Mouse (Mus musculus): ENCODE measurements around the gene Hoxa3.
A peak's percentile ranks its signal among the peaks of the same experiment; 100 is the strongest.

Gene Hoxa3

DNA sequence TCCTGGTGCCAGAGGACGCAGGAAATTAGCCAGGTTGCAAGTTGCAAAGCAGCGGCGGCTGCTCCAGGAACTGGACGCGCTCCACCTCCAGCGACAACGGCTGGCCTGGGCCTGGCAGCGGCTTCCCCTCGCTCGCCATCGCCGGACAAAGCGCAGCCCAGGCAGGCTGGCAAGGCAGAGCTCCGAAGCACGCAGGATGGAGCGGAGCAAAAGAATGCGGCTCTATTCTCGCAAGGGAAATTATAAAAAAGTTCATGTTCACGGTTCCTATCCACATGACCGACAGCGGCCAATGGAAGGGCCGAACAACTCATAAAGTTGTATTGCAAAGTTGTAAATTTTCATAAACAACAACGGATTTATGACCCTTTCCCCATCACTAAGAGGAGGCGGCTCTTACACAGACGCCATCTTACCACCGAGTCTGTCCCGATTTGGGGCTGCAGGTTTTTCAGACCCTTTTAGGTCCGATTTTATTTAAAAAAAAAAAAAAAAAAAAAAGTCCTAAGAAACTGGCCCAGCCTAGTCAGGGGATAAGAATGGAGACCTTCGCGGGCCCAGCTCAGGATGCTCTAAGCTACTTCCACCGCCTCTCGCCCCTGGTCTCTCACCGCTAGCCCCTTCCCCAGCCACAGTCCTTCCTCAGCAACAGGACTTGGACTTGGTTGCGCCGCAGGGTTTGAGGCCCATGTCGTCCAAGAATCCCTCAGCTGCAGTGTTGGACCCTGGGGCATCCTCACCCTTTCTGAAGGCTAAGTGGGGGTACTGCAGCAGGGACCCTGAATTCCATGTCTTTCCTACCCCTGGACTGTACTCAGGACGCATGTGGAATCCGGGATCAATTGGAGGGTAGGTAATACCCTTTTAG is at the start of gene Hoxa3, which contains the start of gene Gm28308:
Hoxa3 (minus strand) TSS at position 218 of the 868 bp plus-strand sequence.
Gm28308 (minus strand) TSS at position 221 of the 868 bp plus-strand sequence.
- DNase-seq (ENCODE audit: low spot score in 2 of 2), result no peak

DNA sequence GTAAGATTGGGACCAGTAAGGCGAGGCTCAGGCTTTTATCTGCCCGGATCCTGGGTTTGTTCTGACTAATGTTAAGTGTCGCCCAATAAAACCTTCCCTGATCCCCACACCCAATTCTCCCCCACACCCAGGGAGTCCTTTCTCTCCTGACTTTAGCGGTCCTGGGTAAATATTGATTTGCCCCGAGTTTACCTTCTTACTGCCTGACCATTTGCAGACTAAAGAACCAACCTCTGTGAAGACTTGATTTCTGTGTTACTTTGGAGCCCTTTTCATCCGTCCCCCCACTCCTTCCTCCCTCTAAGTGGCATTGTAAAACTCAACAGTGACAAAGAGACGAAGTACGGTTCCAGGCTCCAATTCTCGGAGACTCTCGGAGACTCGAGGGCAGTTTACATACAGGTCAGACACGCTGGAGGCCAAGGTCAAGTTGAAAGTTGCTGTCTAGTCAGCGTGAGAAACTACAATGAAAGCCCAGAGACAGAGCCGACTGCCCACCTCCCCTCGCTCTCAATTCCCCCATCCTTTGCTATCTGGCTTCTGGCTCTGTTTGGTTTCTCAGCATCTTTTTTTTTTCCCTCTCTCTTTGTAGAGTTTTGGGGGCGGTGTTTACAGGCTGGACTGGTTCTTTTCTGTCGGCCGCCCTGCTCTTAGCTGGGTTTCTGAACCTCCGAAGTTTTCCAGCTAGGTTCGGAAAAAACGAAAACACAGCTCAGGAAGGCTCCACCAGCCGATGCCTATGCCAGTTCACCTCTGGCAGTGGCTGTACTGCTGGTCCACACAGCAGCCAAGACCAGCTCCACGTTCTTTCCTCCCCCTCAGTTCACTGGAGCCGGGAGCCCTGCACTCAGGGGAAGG is 49.6 kb upstream of the Hoxa3 start:
- no peak for DNase-seq (ENCODE audit: low spot score in 2 of 2)

DNA sequence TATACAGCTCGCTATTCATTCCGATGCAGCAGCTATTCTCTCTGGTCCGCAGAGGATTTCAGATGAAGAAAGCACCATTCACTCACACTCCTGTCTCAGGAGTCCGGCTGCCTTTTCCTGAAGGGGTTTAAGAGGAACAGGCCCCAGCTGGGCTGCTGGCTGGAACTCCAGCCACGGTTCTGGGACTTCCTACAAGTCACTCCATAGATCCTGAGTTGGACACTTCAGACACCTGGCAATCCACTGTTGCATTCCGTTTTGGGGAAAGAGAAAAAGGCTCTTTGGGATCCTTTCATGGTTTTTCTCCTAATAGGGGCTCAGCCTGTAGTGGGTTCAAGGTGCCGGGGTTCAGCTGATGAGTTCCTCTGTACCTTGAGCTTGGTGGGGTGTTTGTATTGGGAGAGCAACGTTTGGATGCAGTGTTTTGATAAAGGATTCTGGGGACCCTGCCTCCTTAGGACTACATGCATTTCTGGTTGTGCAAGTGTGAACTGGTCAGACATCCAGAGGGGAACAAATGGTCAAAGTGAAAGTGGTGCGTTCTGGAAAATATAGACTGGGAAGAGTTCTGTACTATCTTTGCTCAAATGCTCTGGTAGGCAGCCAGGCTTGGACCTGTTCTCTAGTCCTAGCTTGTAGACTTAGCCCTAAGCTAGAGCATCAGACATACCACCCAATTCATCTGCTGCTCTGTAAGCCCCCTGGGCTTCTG is 48.8 kb upstream of the Hoxa3 start:
- DNase-seq (ENCODE audit: low spot score in 2 of 2), result no peak

DNA sequence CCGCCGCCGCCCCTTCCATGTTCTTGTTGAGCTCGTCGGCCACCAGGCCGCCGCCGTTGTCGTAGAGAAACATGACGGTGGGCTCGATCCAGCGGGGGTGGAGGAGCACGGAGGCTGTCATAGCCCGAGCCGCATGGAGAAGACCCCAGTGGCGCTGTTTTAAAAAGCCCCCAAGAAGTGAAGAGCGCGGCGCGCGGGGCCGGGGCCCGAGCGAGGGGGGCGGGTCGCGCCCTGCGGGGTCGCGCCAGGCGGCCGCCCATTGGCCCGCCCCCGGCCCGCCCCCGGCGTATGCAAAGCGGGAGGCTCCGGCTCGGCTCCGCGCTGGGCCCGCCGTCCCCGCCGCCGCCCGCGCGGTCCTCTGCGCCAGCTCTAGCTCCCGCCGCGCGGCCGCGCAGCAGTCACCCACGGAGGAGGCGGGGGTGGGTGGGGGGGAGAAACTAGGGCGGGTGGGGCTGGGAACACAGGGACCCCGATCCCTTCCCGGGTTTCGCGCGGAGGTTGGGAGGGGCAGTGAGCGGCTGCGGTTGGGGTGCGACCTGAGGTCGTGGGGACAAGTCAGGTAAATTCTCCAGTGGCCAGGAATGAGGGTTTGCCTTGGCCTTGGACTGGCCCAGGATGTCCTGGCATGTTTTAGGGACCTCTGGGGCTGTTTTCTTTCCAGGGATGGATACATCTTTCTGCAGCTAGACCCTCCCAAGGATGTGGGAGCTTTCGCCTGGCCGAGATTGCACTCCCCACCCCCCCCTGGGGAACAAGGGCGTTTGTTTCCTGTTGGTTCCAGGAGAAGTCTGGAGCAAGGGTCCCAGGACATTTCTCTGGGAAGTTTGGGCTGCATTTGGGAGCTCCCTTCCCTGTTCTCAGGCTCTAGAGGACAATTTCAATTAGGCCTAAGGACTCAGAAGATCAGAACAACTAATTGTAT is 47.8 kb upstream of the Hoxa3 start, which contains the start of gene Hoxa13:
Hoxa13 (minus strand) TSS at position 227 of the 922 bp plus-strand sequence.
- no peak for DNase-seq (ENCODE audit: low spot score in 2 of 2)

DNA sequence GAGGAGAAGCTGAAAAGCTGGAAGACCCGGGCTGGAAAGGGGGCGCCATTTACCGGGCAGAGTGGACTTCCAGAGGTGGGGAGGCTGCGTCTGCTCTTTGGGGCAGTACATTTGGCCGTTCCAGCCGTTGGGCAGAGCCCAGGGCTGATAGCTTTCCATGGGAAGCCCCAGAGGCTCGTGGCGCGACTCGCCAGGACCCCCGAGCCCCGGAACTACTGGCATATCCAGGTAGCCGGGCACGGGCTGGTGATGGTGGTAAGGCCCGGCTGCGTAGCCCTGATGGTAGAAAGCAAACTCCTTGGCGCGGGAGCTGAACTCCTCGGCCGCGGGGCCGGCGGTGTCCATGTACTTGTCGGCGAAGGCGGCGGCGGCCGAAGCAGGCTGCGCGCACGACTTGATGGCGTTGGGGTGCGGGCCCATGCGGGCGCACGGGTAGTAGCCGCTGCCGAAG is 46.7 kb upstream of the Hoxa3 start:
- DNase-seq (ENCODE audit: low spot score in 2 of 2), result no peak

DNA sequence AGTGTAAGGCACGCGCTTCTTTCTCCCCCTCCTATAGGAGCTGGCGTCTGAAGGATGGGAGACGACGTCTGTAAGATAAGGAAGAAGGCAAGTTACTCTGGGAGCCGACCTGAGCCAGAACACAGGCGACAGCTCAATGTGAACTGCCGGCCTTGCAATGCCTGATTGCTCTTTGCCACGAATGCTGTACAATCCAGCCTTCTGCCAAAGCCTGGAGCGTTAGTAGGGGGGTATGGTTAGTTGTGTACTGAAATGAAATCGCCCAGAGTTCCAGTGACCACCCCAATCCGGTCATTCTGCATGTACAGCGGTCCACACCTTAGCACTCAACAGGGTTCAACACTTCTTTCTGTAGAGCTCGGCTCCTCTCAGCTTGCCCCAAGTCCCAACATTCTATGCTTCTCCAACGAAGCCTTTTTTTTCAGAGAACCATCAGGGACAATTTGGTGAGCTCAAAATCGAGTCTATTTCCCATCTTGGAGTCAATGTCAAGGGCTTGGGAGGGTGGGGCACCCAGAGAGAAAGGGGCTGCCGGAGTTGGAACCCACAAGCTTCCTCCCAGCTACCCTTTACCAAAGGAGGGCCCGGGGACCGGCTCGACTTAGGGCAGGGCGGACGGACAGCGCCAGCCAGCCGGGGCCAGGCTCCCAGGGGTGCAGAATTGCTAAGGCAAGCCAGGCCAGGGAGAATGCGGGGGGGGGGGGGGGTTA is 46.1 kb upstream of the Hoxa3 start:
- no peak for DNase-seq (ENCODE audit: low spot score in 2 of 2)

DNA sequence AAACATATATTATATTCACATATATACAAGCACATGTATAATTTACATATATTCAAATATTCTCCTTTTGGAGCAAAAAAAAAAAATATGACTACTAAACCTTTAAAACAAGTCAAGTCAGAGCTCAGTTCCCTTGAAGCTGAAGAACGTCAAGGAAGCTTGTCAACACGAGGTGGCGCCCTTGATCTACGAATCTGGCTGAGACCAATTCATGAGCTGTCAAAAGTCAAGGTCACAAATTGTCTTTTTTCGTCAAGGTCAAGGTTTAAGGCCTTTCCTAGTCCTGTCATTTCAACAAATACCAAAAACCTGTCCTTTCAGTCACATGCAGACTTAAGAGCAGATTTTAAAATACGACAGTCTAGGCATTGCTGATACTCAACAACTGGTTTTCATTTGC is 43.8 kb upstream of the Hoxa3 start:
- DNase-seq (ENCODE audit: low spot score in 2 of 2), result peak in 1 of 2 experiments; percentile 57

DNA sequence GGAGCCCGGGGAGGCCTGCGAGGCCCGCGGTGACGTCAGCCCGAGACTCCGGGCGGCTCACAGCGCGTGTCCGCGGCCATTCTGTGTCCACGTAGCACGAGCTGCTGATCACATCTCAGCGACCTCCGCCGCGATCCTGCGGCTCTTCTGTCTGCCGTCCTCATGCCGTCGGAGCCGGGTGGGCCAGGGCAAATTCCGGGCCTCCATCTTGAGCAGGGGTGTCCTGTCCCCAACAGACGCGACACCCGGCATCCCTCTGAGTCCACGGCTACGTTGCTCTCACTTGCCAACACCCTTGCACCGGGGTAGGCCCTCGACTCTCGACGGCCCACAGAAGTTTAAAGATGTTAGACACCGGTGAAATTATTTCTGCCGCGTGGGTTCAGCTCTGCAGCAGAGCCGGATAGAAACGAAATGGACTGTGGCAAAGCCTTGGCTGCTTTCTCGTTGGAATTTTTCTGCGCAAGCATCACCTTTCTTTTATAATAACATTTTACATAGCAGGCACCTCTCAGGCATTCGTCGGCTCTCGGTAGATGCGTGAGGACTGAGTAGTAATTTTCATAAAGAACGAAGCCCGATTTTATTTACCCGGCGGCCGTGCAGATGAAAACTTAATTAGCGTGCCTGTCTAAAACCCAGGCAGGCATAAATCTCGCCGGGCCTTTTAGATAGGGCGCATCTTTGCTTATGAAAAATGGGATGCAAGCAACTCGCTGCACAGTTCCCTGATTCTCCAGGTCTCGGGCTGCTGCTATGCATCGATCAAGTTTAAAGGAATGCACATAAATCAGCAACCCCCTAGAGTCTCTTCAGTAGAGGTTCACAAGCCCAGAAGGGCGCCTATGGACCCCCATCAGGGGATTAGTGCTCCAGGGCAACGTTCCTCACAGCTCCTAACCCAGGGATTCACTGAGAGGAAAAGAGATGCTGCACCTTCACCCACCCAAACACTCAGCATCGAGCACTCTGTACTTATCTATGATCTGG is 40.7 kb upstream of the Hoxa3 start:
- DNase-seq (ENCODE audit: low spot score in 2 of 2), result no peak

DNA sequence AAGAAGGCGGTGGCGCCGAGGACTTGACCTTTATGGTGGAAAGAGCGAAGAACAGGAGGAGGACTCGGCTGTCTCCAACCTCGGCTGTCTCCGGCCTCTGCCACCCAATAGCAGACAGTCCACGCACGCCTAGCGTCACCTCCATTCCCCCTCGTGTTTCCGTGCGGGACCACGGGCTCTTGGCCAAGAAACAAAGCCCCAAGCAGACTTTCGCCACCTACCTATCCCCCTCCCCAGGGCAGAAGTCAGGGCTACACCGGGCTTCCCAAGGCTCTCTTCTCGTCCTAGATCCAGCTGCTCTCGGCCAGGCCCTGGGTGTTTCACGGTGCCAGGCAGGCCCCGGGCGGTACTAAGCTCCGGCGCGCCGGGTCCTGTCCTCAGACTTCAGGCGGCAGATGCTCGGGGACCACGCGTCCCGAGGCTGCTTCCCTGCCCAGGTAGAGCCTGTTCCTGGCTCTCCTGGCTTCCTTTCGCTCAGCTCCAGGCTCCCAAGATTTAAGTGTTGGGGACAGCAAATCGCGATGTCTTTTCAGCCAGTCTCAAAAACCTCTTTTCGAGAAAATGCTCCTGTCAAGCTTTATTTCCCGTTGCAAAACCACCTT is 39.7 kb upstream of the Hoxa3 start:
- no peak for DNase-seq (ENCODE audit: low spot score in 2 of 2)

DNA sequence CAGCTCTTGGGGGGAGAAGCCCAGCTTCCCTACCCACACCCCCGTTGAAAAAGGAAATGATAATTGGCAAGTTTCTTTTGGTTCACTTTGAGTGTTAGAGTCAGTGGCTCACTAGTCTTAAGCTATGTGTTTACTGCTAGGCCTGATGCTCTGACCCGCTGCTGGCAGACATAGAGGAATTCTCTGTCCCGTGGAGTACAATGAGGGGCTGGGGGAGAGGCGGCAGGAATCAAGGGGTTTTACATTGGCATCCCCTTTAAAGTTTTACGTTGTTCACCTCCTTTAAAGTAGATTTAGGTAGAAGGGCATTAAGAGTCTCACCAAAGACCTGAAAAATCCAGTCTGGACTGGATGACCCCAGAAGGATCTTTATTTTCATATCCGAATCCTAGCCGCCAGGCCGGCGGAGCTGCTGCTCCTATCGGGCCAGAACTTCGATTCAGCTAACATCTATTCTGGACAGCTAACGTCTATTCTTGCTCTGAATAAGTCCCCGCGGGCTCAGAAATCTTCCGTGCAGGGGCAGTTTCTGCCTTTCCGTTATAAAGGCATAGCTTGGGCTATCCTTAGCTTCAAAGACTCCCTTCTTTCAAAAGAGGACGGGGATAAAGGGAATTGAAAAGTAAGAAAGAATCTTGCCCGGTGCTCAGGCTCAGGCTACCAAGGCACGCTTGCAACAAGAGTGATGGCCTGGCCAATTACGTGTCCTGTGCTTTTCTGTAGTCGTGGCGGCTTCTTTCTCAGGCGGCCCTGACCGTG is 39.1 kb upstream of the Hoxa3 start:
- DNase-seq (ENCODE audit: low spot score in 2 of 2), result no peak

DNA sequence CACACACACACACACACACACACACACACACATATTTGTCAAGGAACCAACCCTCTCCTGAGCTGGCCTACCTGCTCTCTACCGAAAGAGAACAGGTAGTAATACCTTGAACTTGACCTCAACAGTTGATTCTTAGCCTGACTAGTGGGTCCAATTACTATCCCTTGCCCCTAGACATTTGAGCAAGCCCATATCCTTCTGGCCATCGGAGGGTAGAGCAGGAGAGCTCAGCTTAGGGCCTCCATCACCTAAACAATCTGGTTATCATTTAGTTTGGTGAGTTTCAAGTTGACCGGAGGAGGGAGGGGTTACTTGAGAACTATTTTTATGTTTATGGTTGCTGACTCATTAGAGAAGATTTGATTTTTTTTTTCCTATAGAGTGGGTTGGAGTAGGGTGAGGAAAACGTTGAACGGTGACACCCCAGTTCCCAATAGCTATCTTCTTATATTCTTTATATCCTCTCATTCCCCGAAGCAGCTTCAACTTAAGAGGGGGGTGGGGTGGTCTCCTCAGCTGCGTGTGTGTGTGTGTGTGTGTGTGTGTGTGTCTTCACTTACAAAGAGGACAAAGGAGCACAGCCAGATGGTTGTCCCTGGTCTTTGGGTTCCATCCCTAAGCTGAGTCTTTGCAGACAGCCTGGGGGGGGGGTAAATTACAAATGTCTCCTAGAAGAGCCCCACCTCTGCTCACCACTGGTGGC is 38.2 kb upstream of the Hoxa3 start:
- DNase-seq (ENCODE audit: low spot score in 2 of 2), result no peak

DNA sequence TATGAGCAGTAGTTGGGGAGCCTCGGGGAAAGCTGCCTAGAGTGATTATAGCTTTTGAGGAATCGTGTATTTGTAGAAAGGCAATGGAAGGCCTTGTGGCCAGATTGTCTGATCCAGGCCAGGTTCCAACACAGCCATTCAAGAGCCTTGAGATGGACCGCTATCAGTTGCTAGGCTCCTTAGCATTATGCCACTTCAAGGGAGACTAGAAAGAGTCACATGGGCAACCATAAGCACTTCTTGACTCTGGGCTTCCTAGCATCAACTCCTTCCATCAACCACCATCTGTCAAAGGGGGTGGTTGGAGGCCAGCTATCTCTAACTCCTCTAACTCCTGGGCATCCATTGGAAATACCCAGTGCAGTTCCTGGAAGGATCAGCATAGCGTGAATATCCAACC is 36.7 kb upstream of the Hoxa3 start:
- DNase-seq (ENCODE audit: low spot score in 2 of 2), result no peak

DNA sequence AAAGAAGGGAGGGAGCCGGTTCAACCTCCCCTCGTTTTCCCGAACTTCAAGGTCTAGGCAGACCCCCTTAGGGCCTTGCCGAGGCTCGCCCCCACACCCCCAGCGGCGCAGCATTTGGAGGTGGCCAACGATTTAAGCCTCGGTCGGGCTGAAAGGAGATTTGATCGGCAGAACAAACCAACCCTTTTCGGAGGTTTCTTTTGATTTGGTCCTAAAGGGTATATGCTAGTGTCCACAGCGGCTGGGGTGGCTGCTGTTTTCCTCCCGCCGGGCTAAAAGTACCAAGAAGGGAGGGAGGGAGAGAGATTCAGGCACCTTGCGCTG is 36.2 kb upstream of the Hoxa3 start:
- no peak for DNase-seq (ENCODE audit: low spot score in 2 of 2)

DNA sequence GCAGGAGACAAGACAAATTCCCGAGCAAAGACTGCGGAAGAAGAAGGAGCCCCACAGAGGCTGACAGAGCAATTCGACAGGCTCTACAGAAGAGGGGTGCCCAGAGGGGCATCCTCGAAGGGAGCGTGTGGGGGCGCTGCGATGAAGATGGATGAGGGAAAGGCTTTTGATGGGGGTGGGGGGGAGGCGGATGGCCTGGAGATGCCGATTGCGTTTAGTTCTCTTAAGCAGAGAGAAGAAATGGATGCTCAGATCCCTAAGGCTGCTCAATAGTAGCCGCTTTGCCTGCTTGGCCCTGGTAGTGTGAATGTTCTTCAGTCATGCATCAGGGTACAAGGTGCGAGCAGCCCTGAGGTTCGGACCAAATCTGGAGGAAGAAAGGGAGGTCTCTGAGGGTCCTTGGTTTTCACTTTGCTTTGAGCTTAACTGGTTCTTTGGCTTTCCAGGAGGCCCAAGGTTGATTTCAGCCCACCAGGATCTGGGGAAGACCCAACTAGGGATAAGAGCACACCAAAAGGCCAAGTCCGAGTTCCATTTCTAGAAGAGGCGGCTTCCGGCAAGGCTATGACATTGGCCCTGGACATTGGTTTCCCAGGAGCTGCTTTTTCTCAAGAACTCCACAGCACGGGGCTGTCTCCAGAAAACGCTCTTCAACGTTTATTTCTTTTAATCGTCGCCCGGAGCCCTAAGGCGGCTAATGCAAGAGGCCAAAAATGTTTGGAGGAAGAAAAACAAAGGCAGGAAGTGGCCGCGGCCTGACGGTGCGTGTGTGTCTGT is 35.7 kb upstream of the Hoxa3 start:
- DNase-seq (ENCODE audit: low spot score in 2 of 2), result no peak

DNA sequence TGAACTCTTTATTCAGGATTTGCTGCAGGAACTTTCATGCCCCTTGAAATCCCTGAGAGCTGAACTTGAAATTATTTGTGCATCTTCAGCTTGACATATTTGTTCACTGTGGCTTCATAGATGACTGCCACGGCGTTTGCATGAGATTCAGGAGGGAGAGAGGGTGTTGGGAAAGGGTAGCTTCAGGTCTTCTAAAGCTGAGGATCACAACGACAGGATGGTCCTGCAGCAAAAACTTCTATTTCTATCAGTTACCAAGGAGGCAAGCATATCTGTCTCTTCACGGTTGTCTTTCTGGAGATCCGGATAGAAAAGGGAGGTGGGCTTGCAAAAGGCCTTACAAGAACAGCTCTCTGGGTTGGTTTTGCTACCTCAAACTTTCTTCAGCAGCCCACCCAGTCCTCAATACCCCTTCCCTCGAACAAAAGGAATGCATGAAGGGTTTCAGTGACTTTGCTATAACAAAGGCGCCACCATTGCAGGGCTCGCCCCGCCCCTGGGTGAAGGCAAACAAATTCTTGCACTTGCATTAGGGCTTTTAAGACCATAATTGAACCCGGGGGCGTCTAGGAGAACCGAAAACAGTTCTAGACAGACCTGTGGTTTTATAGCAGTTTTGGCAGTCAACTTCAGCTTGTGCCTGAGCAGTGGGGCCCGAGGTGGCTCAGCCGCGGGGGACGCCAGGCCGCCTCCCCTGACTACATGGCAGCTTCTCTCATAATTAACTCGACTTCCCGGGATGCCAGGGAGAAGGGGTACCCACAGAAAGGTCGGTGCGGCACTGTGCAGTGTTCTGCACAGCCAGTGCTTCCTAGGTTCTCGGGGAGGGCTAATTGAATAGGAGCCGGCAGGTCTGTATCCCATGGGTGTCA is 34.9 kb upstream of the Hoxa3 start:
- no peak for DNase-seq (ENCODE audit: low spot score in 2 of 2)

All from frontal cortex, postnatal 10 days (tissue).